Mouse (Mus musculus) bone marrow, adult 2 months (tissue): ENCODE measurements around the gene Ncoa5.

Experiments used
- CTCF ChIP-seq: fragments of 200-500 bp; IDR thresholded peaks from 2 replicates; pipeline ENCODE4 v1.5.1; 2011; ENCODE audit warnings: low read length, control low read depth; ENCODE audit not compliant: control insufficient read depth, insufficient read depth
- POLR2A ChIP-seq: fragments of 200-500 bp; IDR thresholded peaks from 2 replicates; pipeline ENCODE4 v1.6.1; 2011; ENCODE audit warnings: low read depth, mild to moderate bottlenecking, control low read depth, low read length, borderline replicate concordance; ENCODE audit not compliant: control insufficient read depth

DNA sequence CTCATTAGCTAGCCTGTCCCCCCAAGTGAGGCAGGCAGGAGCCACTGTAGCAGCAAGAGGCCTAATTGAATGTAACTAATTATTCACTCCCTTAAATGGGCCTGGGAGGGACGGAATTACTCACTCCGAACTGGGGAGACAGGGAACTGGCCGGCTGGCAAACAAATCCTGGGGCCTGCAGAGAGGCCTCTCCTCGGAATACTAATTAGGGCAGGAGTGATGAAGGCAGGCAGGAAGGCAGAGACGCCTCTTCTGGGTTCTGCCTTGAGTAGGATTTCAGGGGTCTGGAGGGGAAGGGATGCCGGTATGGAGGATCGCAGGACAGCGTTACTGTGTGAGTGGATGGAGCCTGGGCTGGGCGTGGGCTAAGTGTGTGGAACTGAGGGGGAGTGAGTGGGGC lies 42.4 kb upstream of the Ncoa5 start:
- TF ChIP-seq CTCF (no peak), POLR2A (no peak)
